Mouse (Mus musculus) bone marrow macrophage, adult 2 months (primary cell): ENCODE data around the gene Nmb.

Experiments used
- CTCF ChIP-seq: IDR thresholded peaks from 2 replicates; pipeline ENCODE4 v1.5.1; 2012; ENCODE audit warnings: low read depth, mild to moderate bottlenecking, low read length, moderate library complexity
- POLR2A ChIP-seq: IDR thresholded peaks from 2 replicates; pipeline ENCODE4 v1.6.1; 2012; ENCODE audit warnings: mild to moderate bottlenecking, low read depth, low read length, borderline replicate concordance

- TF ChIP-seq POLR2A (no peak), CTCF (no peak)
Observed at GRCm38 (mm10) chr7:80866514-80867147, 38.2 kb downstream of the Nmb start.
